Mouse (Mus musculus) cerebellum, adult 18-20 months (tissue): ENCODE results near the gene Rasl10a.
A peak's percentile ranks its signal among the peaks of the same experiment; 100 is the strongest.

Source experiments
- DNase-seq, 2 experiments: peaks; one replicate each; pipeline ENCODE4 v3.0.0; 2021

The Rasl10a gene

DNA sequence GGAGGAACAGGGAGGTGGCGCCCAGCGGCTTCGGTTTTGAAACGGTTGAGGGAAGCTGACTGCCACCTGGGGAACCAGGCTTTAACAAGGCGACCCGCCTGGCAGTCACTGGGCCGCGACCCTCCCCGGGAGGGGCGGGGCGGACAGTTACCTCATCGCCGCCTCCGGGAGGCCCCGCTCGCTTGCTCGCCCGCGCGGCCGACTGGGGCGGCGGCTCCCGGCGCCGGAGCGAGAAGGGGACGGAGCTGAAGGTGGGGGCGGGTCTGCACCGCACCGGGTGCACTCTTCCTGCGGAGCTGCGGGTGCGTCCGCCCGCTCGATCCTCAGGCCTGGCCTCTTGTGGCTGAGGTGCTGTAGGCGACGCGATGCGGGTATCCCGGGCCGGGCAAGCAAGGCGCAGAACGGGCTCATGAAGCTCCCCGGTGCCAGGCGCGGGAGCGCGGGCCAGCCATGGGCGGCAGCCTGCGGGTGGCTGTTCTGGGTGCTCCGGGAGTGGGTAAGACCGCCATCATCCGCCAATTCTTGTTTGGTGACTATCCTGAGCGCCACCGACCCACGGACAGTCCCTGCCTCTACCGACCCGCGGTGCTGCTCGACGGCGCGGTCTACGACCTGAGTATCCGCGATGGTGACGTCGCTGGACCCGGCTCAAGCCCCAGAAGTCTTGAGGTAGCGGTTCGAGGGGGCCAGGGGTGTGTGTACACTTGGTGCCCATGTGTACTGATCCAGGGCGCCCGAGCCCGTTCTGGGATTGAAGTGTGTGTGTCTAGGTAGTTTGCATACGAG is at the start of gene Rasl10a:
TSS of gene Rasl10a (plus strand) at position 273 of the 786 bp plus-strand sequence.
- DNase-seq: no peak

DNA sequence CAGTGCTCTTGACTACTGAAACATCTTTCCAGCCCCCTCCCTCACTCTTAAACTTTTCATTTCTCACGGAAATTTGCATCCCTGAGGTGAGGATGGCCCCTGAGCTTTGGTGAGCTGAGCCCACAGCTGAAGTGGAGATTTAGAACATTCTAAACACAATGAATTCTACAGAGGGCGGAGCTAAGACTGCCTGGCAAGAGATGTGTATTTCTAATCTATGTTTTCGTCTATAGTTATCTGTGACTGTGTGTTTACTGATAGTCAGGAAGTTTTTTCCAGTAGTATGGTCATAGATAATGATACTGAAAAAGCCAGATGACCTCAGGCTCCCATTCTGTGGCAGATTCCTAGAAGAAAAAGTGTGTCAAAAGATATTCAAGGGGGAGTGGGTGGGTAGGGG is 49.1 kb upstream of the Rasl10a start:
- DNase-seq: no peak

DNA sequence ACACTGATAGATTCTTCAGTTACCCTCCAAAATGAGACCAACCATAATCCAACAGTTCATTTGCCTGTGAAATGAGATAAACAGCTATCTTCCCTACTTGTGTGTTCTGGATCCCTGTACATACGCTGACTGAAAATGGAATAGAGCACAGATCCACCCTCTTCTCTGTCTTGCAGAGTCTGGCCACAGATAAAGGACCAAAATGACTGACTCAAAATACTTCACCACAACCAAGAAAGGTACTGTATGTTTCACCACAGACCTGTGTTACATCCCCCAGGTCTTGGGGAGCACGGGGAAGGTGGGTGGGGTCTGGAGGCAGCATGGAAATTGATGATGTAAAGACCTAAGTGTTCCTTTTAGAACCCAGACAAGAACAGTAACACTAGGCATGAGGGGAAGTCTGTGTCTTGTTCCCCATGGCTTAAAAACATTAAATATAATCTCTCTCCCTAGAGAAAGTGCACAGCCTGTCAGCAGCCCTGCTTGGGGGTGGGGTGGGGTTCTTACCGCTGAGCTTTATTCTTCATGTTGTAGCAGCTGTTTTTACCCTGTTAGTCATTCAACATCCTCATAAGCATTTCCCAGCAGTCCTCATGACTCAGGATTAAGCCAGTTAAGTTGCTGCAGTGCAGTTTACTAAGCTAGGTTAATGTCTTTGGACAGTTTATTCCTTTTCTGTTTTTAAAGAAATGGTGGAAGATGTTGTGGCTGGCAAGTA is 48.4 kb upstream of the Rasl10a start:
- DNase-seq: no peak

DNA sequence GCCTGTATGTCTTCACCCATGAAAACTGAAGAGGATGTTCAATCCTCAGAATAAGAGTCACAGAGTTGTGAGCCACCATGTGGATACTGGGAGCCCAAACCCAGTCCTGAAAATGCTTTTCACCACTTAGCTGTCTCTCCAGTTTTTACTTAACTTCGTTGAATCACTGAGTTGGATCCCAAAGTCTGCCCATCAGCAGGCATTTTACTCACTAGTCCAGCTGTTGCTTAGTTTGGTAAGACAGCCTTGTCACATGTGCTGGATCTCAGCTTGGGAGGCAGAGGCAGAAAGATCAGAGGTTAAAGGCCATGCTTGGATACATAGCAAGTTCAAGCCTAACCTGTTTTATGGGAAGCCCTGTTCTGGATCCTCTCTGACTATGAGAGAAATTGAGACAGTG is 47.7 kb upstream of the Rasl10a start:
- no peak for DNase-seq

DNA sequence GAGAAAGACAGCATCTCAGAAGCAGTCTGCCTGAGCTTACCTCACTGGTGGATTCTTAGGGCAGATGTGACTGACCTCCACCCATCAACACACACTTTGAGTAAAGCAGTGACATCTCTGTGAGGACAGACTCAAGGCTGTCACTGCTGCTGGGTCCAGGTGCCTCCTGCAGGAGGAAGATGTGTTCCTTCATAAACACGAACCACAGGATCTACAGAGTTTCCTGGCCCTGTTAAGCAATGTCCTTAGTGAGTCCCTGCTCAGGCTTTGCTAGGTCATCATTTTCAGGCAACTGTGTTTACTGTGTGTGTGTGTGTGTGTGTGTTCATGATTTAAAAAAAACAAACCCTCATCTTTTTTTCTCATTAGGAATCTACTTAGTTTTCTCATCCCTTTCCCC is 46.4 kb upstream of the Rasl10a start:
- no peak for DNase-seq

DNA sequence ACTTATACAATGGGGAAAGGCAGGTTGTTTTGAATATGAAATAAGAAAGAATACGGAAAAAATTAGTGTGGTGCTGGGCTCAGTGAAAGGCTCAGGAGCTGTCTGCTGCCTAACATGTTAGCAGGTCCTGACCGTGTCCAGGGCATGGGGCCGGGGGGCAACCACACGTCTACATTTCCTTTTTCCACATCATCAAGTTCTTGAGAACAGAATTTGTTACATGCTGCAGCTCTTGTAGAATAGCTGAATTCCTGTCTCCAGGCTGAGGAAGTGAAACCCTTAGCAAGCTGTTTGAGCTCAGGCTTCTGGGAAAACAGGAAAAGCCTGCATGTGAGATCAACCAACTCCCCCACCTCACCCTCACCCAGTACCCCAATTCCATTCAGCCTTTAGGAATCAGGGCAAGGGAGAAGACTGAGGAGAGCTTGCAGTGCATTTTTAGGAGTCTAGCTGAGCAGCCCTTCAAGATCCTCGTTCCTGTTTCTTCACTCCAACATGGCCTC is 45.7 kb upstream of the Rasl10a start:
- no peak for DNase-seq

DNA sequence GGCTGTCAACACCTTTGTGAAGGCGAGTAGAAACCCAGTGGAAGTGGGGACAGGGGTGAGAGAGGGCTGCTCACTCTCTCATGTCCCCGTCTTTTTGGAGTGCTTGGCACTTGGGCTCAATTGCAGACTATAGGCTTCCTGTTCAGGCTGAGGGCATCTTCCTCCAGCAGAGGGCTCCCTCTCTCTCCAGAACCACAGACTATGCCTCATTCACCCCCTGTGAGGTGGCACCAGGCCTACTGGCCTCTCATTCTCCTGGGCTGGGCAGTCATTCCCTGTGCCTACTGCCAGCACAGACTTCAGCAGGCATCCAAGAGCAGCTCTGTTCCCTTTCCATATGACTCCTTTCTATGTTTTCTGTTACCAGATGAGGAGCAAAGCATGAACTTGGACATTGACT is 42.2 kb upstream of the Rasl10a start:
- peak; percentile 93 to 97 for DNase-seq

DNA sequence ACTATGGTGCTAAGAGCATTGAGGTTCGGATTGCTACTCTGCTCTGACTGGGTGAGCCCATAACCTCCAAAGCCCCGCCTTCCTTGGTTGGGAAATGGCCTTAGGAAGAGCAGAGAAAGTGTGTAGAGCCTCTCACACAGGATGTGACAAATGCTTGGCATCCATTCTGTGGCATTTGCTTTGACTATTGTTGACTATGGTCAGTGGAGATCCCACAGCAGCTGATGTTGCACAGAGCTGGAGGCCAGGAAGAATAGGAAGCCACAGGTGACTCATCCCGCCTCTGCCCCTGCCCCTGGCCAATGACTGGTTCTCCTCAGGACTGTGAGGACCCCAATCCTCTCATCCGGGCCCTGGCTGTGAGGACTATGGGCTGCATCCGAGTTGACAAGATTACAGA is 41.6 kb upstream of the Rasl10a start:
- DNase-seq: no peak

DNA sequence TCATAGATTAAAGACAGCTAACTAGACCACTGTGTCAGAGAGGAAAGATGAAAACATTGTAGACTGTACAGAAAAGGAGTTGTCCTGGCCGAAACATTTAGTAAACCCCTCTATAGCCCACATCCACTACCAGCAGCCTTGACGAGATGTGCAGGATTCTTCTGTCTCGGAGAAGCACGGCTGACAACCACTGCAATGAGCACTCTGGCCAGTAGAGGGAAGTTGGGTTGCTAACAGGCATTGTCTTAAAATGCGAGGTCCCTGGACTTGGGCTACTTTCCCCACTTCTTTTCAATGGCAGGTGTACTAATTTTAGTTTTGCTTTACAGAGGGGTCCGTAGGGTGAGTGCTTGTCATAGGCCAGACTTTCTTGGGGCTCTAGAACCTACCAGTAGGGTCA is 40.4 kb upstream of the Rasl10a start:
- no peak for DNase-seq

DNA sequence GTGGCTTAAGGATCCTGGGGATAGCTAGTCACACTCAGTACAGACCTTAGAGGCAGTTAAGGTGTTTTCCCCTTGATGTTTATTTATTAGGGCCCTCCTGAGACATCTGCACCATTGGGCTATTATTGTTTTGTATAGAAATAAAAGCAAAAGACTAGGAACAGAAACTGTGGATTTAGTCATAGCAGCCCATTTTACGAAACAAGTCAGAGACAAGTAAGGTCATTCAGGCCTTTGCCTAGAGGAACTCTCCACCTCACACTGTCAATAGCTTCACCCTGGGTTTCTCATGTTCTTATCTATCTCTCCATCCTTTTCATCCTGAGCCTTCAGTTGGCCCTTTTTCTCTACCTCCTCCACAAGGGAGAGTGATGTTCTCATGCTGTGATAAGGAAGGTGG is 32.8 kb upstream of the Rasl10a start:
- DNase-seq: no peak

DNA sequence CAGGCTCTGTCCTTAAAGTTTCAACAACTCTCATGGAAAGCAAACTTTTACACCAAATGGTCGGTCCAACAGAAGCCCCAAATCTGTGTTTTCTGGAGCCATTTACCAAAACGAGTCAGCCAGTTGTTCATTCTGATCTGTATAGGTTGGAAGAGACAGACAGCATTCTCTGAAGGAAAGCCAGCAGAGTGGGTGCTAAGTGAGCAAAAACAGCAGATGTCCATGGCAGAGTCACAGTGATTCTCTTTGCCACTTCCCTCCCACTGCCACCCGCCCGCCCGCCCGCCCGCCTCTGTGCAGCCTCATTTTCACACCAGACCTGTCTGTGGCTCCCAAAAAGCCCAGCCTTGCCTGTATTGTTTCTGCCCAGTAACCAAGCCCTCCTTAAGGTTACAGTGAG is 29.7 kb upstream of the Rasl10a start:
- DNase-seq: no peak

DNA sequence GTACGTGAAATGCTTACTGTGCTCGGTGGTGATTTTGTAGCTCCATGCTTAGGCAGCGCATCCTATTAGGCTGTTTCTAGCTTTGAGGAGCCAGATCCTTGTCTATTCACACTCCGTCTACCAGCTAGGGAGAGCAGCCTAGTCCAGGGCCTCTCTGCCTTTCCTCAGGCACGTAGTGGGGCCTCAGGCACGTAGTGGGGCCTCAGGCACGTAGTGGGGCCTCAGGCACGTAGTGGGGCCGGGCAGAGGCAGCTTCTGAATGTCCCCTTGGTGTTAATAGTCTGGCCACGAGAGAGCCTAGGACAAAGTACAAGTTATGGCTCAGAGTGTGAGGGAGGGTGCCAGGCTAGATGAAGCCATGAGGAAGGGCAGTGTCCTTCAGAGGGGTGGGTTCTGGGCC is 25.2 kb upstream of the Rasl10a start:
- DNase-seq: no peak

DNA sequence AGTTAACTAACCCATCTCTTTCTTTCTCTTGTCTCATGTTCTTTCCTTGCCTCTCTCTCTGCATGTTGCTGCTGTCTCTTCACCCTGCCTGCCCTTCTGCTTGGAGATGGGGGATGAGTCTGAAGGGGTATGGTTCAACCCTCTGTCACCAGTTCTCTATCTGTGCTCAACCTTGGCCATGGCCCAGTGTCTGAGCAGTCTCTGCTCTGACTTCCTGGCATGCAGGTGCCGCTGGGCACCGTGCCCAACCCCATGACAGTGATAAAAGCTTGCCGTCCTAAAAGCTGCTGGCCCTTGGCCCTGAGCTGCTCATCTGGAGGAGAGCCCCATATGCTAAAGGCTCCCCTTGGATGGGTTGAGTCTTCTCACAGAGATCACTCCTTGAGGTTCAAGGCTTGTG is 24.8 kb upstream of the Rasl10a start:
- peak; percentile 74 to 77 for DNase-seq

DNA sequence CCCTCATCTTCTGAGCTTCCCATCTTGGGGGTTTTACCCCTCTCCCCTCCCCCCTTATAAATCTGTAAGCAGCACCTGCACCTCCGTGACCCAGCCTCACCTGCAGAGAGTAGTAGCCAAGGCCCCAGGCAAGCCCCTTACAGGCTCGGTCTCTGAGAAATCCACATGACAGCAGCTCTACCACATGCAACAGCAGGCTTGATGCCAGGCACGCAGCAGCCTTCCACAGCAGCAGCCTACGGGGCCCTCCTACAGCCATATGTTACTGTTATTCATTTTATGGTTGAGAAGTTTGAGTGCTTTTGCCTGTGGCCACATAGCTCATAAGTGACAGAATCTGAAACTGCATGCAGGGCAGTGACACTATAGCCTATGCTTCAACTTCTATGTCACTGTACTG is 22.5 kb upstream of the Rasl10a start:
- peak in 1 of 2 experiments; percentile 28 for DNase-seq

DNA sequence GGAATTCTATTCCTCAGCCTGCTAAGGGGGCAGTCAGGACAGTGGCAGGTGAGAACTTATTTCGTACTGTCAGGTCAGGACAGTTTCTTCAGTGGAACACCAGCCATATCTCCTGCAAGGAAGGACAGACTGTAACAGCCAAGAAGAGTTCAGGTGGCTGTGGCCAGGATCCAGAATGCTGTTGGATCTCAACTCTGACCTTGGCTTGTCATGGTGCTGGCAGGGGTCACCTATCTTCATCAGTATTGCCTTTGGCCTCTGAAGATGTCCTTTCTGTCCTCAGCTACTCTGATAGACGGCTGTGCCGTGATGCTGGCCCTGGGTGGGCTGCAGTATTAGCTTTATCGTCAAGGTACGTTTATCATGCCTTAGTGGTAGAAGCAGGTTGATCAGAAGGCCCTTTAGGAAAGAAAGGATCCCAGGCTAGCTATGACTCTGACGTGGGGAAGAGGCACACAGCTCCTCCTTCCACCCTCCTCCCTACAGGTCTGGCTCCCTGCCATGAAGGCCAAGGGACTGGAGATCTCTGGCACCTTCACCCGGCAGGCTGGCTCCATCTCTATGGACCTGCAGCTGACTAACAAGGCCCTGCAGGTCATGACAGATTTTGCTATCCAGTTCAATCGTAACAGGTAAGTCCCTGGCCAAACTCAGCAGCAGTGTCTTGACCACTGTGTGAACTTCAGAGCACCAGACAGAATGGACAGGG is 20.6 kb upstream of the Rasl10a start:
- DNase-seq: peak; percentile 82 to 89

DNA sequence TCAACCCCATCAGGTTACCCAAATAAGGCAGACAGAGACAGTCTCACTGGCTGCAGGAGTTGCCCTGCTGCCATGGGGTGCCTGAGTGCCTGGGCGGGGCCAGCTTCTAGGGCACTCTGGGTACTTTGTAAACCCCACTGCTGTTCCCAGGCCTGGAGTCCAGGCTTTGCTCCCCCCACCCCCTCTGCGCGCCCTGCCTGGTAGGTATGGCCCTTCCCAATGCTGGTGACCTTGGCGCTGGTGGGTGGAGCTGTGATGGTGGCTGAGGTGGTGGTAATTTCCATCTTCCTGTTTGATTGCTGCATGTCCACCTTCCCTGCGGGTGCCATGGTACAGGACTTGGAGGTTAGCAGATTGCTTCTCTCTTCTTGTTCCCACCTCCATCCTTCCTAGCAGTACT is 17.3 kb upstream of the Rasl10a start:
- DNase-seq: no peak

DNA sequence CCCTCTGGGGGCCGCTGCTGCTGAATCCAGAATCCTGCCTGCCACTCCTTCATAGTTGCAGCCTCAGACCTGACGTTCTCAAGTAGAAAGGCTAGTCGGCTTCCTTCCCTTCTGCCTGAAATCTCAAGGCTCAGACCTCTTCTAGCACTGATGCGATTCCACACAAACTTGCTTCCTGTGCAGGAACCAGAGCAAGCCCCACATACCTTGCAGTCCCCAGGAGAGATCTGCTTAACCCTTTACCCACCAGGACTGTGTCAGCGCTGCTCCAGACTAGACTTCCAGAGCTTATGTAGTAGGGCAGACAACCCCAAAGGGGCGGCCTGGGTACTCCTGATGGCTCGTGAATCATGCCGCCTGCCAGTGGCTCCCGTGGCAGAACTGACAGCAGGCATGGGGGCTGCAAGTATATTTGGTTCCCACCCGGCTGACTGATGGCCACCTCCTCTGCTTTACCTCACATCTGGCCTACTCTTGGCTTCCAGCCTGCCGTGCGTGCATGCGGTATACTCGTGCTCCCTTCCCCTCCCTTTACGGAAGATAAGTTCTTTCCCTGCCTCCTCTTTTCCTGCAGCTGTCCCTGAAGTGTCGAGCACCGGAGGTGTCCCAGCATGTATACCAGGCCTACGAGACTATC is 16.7 kb upstream of the Rasl10a start:
- peak in 1 of 2 experiments; percentile 9 for DNase-seq

DNA sequence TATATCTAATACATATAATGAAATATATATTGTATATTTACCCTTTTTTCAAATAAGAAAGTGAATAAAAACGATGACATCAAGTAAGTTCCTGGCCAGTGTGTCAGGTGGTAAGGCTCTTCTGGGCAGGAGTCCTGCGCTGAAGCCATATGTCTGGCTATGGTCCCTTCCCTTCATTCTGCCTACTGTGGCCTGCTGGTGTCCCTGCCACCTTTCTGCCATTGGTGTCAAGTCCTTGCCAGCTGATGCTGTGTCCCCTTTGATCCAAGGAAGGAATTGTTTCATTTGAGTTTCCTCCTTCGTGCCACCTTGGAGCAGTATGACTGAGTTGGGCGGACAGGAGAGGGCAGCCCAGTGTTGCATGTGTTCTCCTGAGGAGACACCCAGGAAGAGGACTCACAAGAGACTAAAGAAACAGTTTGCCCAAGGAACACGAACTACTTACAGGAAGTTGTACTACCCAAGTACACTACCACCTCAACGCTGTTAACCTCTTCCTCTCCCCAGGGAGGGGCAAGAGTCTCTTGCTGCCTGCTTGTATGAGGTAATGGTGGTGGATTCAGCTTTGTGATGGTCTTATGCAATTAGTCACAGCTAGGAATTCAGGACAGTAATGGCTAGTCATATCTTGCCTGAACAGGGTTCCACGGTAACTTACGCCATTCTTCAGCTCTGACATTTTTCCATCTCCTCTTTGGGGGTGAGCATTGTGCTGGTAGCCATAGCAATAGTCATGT is 15.1 kb upstream of the Rasl10a start:
- peak; percentile 50 to 60 for DNase-seq

DNA sequence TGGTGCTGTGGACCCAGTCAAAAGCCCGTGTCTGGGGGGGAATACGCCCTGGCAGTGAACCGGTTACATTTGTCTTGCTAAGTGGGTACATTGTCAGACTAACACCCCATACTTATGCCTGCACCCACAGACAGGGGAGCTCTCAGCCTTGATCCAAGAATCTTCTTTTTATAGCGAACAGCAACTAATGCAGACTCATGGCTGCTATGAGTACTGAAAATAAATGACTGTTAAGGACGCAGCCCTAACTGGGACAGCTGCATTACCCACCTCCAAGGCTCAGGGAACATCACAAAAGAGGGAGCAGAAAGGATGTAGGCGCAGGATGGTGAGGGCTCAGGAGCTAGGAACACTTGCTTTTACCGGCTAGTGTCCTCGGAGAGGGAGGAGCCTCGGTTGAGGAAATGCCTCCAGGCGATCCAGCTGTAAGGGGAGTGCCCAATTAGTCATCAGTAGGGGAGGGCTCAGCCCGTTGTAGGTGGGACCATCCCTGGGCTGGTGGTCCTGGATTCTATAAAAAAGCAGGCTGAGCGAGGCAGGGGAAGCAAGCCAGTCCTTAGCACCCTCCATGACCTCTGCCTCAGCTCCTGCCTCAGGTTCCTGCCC is 11.5 kb upstream of the Rasl10a start:
- DNase-seq: no peak

DNA sequence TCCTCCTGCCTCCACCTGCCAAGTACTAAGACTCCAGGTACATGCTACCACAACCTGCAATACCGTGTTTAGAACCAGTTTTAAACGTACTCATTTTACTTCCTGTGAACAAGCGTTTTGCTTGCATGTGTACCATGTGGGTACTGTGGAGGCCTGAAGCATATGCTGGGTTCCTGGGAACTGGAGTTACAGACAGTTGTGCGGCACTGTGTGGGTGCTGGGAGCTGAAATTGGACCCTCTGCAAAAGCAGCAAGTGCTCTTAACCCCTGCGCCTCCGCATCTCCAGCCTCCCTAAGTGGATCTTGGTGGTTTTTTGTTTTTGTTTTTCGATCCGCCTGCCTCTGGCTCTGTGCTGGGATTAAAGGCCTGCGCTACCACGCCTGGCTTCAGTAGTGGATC is 6.3 kb upstream of the Rasl10a start:
- no peak for DNase-seq

DNA sequence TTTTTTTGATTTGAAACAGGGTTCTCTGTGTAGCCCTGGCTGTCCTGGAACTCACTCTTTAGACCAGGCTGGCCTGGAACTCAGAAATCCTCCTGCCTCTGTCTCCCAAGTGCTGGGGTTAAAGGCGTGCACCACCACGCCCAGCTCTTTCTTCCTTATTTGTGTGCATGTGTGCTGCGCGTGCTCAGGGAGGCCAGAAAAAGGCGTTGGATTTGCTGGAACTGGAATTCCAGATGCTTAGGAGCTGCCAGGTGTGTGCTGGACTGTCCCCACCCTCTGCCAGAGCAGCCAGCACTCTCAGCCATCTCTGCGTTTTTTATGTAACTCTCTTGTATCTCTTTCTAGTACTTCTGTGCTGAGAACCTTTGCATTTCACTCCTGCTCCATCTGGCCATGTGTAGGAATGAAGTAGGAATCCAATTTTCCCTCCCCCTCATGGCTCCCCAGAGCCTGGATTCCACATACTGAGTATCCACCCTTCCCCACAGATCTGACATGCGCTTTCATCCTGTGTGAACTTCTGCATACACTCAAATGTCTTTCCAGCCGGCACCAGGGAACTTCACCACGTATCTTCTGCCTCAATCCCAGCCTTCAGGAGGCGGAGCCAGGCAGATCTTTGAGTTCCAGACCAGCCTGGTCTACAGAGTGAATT is 5.6 kb upstream of the Rasl10a start:
- DNase-seq: no peak
